Mouse (Mus musculus) heart, embryonic 14.5 days (tissue): ENCODE data around the gene Txlna. TPM values are rescaled to one million over a fixed set of nuclear protein-coding genes. Genes with fewer than 3 reads are reported as not detected.

Experiments
- microRNA-seq: library from miRNA; unstranded; fragments of <30 nt; microRNA quantifications from one replicate; pipeline ENCODE4, GENCODE M21; 2016
- polyA plus RNA-seq: library from polyadenylated mRNA; unstranded; fragments of >200 nt; fragmentation: Nextera tagmentation; extraction: Ambion mirVana; gene quantifications from 2 replicates; pipeline ENCODE4 v1.2.1, GENCODE M21; 2014

Gene Txlna
- polyA plus RNA-seq, 1 experiment from 2014 or later: 51.5 TPM

Small RNA genes lying within 50 kb of the gene (microRNA-seq; reads per million reads assigned to microRNA genes)
- gene Mir7016: not detected

Other genes starting within 250 kb of the Txlna start
- gene Zbtb8b, start 200.2 kb downstream of the Txlna start, polyA plus RNA-seq: 5.0 and 5.6 TPM in 2 replicates
- 23.2 and 25.5 TPM in 2 replicates for gene Bsdc1, start 179.5 kb downstream of the Txlna start, polyA plus RNA-seq
- not detected in 2 replicates for gene Tssk3, start 150.0 kb downstream of the Txlna start, polyA plus RNA-seq
- gene Fam229a, start 149.9 kb downstream of the Txlna start, polyA plus RNA-seq: not detected in 2 replicates
- gene Marcksl1, start 127.5 kb downstream of the Txlna start, polyA plus RNA-seq: 301 and 313 TPM in 2 replicates
- 123 and 124 TPM in 2 replicates for gene Hdac1, start 98.4 kb downstream of the Txlna start, polyA plus RNA-seq
- gene Lck, start 67.4 kb downstream of the Txlna start, polyA plus RNA-seq: 2.6 and 3.2 TPM in 2 replicates
- 5.3 and 5.6 TPM in 2 replicates for gene Fam167b, start 62.5 kb downstream of the Txlna start, polyA plus RNA-seq
- gene Eif3i, start 40.4 kb downstream of the Txlna start, polyA plus RNA-seq: 192 and 207 TPM in 2 replicates
- gene Tmem234, start 40.4 kb downstream of the Txlna start, polyA plus RNA-seq: 158 and 179 TPM in 2 replicates
- 1.1 and 2.6 TPM in 2 replicates for gene Dcdc2b, start 26.8 kb downstream of the Txlna start, polyA plus RNA-seq
- 24.1 and 25.1 TPM in 2 replicates for gene Iqcc, start 22.0 kb downstream of the Txlna start, polyA plus RNA-seq
- gene Ccdc28b, start 17.1 kb downstream of the Txlna start, polyA plus RNA-seq: 49.8 and 53.3 TPM in 2 replicates
- gene Kpna6, start 31.7 kb upstream of the Txlna start, polyA plus RNA-seq: 11.5 and 14.2 TPM in 2 replicates
- 7.1 and 13.4 TPM in 2 replicates for gene Tmem39b, start 55.8 kb upstream of the Txlna start, polyA plus RNA-seq
- gene Khdrbs1, start 101.2 kb upstream of the Txlna start, polyA plus RNA-seq: 69.6 and 74.0 TPM in 2 replicates
- 350 and 362 TPM in 2 replicates for gene Ptp4a2, start 170.2 kb upstream of the Txlna start, polyA plus RNA-seq